Mouse (Mus musculus) monocyte, adult 5-6 weeks (primary cell): ENCODE results near the gene Stard7. TPM values are rescaled to one million over a fixed set of nuclear protein-coding genes. Genes with fewer than 3 reads are reported as not detected.

Experiments
- ATAC-seq: fragments of 153-309, 156-312 bp; replicated peaks from 2 replicates; pipeline ENCODE4 v1.8.0; 2017; ENCODE audit warnings: mild to moderate bottlenecking; ENCODE audit not compliant: low TSS enrichment, insufficient number of reproducible peaks, severe bottlenecking, poor library complexity, low FRiP score
- total RNA-seq: library from RNA; stranded (forward); fragments of 200-1000, 200-491, 200-594 nt; gene quantifications from 3 replicates; pipeline ENCODE4 v1.2.3, GENCODE M21; 2017

Stard7 gene
- total RNA-seq: 76.8 to 93.7 TPM (median 93.1 TPM) in 3 replicates

GRCm38 (mm10) chr2:127269491-127270299 lies at the start of gene Stard7:
Gene Stard7, plus strand, starts transcription at chr2:127270218.
- ATAC-seq: peak; percentile 94

- no peak for ATAC-seq
Observed at GRCm38 (mm10) chr2:127225261-127225660, 44.8 kb upstream of the Stard7 start.

GRCm38 (mm10) chr2:127237897-127238610 lies 32.0 kb upstream of the Stard7 start:
- ATAC-seq: no peak

GRCm38 (mm10) chr2:127240065-127240464 lies 30.0 kb upstream of the Stard7 start:
- ATAC-seq: no peak

- peak; percentile 96 for ATAC-seq
Observed at GRCm38 (mm10) chr2:127247592-127248333, 22.3 kb upstream of the Stard7 start, which contains the start of the genes Ciao1 and Tmem127. Gene Ciao1, minus strand, starts transcription at chr2:127247816. Gene Tmem127, plus strand, starts transcription at chr2:127247908.

GRCm38 (mm10) chr2:127248334-127249004 lies 21.5 kb upstream of the Stard7 start:
- ATAC-seq: no peak

GRCm38 (mm10) chr2:127250291-127251008 lies 19.6 kb upstream of the Stard7 start:
- no peak for ATAC-seq

- no peak for ATAC-seq
Observed at GRCm38 (mm10) chr2:127251457-127251856, 18.6 kb upstream of the Stard7 start.

GRCm38 (mm10) chr2:127251880-127252527 lies 18.0 kb upstream of the Stard7 start:
- no peak for ATAC-seq

GRCm38 (mm10) chr2:127252787-127253186 lies 17.2 kb upstream of the Stard7 start:
- ATAC-seq: no peak

- no peak for ATAC-seq
Observed at GRCm38 (mm10) chr2:127254604-127255134, 15.3 kb upstream of the Stard7 start.

GRCm38 (mm10) chr2:127255294-127255693 lies 14.7 kb upstream of the Stard7 start:
- ATAC-seq: no peak

GRCm38 (mm10) chr2:127259340-127259739 lies 10.7 kb upstream of the Stard7 start:
- no peak for ATAC-seq

GRCm38 (mm10) chr2:127262480-127262879 lies 7.5 kb upstream of the Stard7 start:
- ATAC-seq: no peak

- ATAC-seq: no peak
Observed at GRCm38 (mm10) chr2:127267854-127268253, 2.2 kb upstream of the Stard7 start.

GRCm38 (mm10) chr2:127270300-127271041 lies 453 bp downstream of the Stard7 start:
- ATAC-seq: peak; percentile 74

GRCm38 (mm10) chr2:127271042-127271515 lies 1.1 kb downstream of the Stard7 start:
- ATAC-seq: no peak
